Mouse (Mus musculus) A20 (cell line): Measurements from ENCODE around the gene Stoml1.

Source experiments
- DNase-seq: peaks from one replicate; pipeline ENCODE4 v3.0.0-alpha.2; 2011; ENCODE audit warnings: low read depth, low spot score

Gene Stoml1

GRCm38 (mm10) chr9:58303115-58303514, 50.2 kb downstream of the Stoml1 start:
- no peak for DNase-seq

DNA sequence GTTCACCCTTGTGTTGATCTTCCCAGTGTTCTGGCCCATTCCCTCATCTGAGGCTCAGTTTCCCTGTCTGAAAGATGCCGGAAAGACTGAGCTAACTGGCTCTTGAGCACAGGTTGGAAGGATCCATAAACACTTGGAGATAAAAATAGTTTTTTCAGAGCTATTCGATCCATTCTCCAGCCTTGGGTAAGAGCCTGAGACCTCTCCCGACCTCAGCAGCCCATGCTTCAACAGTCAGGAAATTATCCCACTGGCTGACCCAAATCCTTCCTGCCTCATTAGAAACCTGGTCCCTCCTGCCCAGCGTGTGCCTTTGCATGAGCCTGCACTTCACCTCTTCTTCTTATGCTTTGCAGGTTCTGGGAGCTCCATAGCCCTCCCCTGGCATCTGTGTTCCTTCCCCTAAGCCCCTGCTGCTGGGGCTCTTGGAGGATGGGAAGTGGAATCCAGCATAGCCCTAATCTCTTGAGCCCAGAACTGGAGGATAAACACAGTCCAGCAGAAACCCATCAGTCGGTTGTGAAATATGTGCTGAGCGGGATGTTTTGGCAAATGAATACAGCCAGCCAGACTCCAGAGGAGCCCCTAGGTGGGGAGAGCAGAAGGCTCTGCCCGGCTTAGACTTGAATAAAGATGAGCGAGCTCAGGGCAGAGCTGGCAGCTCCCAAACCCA, 50.8 kb downstream of the Stoml1 start:
- no peak for DNase-seq

- DNase-seq, result no peak
These were observed 52.7 kb downstream of the Stoml1 start for GRCm38 (mm10) chr9:58305686-58306085.

GRCm38 (mm10) chr9:58308395-58308794, 55.4 kb downstream of the Stoml1 start:
- no peak for DNase-seq

DNA sequence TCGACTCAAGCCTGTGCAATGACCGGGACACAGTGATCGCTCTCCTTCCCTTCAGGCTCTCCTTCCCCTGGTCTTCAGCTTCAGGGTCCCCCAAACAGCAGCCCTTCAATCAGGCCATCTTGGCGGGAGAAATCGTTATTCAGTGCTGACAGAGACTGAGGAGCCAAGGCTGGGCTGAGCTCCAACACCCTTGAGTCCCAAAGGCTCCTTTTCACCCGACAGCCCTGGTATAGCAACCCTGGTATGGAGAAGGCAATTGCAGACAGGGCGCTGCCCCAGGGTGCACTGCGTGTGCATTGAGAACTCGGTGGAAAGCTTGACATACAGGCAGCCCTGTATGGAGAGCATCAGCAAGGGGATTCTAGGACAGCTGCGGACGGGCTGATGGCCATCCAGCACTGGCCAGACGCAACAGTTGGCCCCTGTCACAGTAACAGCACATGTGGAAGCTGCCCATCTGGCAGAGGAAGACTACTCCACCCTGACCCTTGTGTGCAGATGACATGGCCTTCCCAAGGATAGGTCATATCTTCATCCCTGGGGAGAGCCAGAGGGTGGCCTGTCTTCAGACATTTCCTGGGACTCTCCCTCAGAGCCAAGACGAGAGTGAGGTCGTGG, 57.2 kb downstream of the Stoml1 start:
- no peak for DNase-seq

- no peak for DNase-seq
These were observed 58.4 kb downstream of the Stoml1 start for GRCm38 (mm10) chr9:58311191-58311910.
